Mouse (Mus musculus) hindbrain, postnatal 0 days (tissue): ENCODE data around the gene Sytl1. TPM values are rescaled to one million over a fixed set of nuclear protein-coding genes. Genes with fewer than 3 reads are reported as not detected.
A peak's percentile ranks its signal among the peaks of the same experiment; 100 is the strongest.

Source experiments
- ATAC-seq: fragments of 200-750 bp; cut with Nextera tagmentation; 2 replicates; pipeline ENCODE4 v1.8.0; 2017; ENCODE audit warnings: mild to moderate bottlenecking, moderate TSS enrichment, moderate library complexity
- DNase-seq: peaks from one replicate; pipeline ENCODE4 v3.0.0-alpha.2; 2015; ENCODE audit warnings: low spot score
- H3K27ac ChIP-seq: fragments of 300-500 bp; sonication (generic); 2 replicates; pipeline ENCODE4 v1.5.1; 2014; ENCODE audit warnings: mild to moderate bottlenecking
- H3K27me3 ChIP-seq: fragments of 300-500 bp; sonication (generic); 2 replicates; pipeline ENCODE4 v1.6.1; 2014; ENCODE audit warnings: low read length, mixed read lengths; ENCODE audit not compliant: insufficient read depth
- H3K36me3 ChIP-seq: fragments of 300-500 bp; sonication (generic); 2 replicates; pipeline ENCODE4 v1.6.1; 2014; ENCODE audit warnings: low read length, mixed read lengths; ENCODE audit not compliant: insufficient read depth
- H3K4me1 ChIP-seq: fragments of 300-500 bp; sonication (generic); 2 replicates; pipeline ENCODE4 v1.6.1; 2014; ENCODE audit warnings: antibody characterized with exemption, low read length, mixed read lengths; ENCODE audit not compliant: insufficient read depth
- H3K4me2 ChIP-seq: fragments of 300-500 bp; sonication (generic); 2 replicates; pipeline ENCODE4 v1.6.1; 2014; ENCODE audit warnings: low read depth, mild to moderate bottlenecking, low read length, moderate library complexity, mixed read lengths
- H3K4me3 ChIP-seq: fragments of 300-500 bp; sonication (generic); 2 replicates; pipeline ENCODE4 v1.5.1; 2014; ENCODE audit warnings: low read length
- H3K9ac ChIP-seq: fragments of 300-500 bp; sonication (generic); replicated peaks from 2 replicates; pipeline ENCODE4 v1.6.1; 2014; ENCODE audit warnings: mild to moderate bottlenecking, low read length, moderate library complexity, mixed read lengths
- H3K9me3 ChIP-seq: fragments of 300-500 bp; sonication (generic); 2 replicates; pipeline ENCODE4 v1.6.1; 2016; ENCODE audit warnings: low read length, mixed read lengths
- CTCF ChIP-seq: IDR thresholded peaks from 2 replicates; pipeline ENCODE4 v1.5.1; 2016; ENCODE audit warnings: antibody characterized with exemption, control low read depth, low read depth
- whole genome bisulfite sequencing: fragments of 180-500 bp; shearing (Covaris S2); extraction: QIAGEN DNeasy Blood & Tissue Kit; methylation state at CpG from one replicate; pipeline ENCODE4 v1.1.7; 2014; 5-methylcytosine and 5-hydroxymethylcytosine counted together
- polyA plus RNA-seq: library from polyadenylated mRNA; unstranded; fragments of >200 nt; fragmentation: Nextera tagmentation; extraction: Ambion mirVana; gene quantifications from 2 replicates; pipeline ENCODE4 v1.2.1, GENCODE M21; 2015
- total RNA-seq: library from RNA; depleted of rRNA; stranded (reverse); fragments of >200 nt; gene quantifications from 2 replicates; pipeline ENCODE4 v1.2.3, GENCODE M21; 2014

Sytl1 gene
- total and polyA plus RNA-seq, 2 experiments from 2014 or later = 0.40 to 1.4 TPM

DNA sequence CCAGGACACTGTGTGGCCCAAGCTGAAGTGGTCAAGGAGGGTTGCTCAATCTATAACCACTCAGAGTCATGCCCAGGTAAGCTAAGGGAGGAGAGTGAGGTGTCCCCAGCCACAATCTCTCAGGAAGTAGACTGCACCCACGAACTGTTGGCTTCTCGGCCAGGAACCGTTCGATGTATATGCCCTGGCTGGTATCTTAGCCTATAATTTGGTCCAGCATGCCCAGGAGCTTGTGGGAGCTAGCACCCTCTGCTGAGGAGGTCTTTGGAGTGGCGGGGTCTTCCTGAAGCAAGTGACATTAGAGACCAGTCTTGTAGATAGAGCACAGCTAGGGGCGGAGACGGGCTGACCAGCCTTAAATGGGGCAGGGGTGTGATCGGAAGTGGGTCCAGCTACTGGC is 41.2 kb downstream of the Sytl1 start:
- Histone ChIP-seq H3K9me3 (no peaks in the 10 kb centered on the region), H3K9ac (no peak overlapping the region), H3K27ac (no peak overlapping the region), H3K27me3 (no peaks in the 10 kb centered on the region; the same call in 1 of the 2 replicates), H3K4me2 (no peak overlapping the region), H3K4me3 (no peak overlapping the region), H3K4me1 (no peaks in the 10 kb centered on the region), H3K36me3 (no peaks in the 10 kb centered on the region)
- no peak for TF ChIP-seq CTCF
- WGBS = 82% methylated on average over 8 of the region's 8 CpGs
- DNase-seq (no peak), ATAC-seq (no peak)

DNA sequence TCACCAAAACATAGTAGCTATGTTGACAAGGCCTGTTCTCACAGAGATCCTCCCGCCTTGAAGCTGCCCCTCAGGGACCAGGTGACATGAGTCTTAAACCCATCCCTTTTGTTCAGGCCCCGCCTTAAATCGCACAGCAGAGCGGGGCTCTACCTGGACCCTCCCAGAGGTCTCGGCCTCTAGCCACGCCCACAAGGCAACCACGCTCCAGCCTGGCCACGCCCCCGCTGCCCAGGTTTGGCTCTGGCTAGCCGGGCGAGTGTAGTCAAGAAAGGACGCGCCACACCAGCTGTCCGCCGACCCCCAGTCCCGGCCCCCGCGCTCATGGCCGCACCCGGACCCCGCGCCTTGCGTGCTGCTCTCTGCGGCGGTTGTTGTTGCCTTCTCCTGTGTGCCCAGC is 42.3 kb downstream of the Sytl1 start:
- peak; percentile 48; the same call in 1 of the 2 replicates for ATAC-seq
- Histone ChIP-seq H3K27me3 (no peaks in the 10 kb centered on the region; the same call in 1 of the 2 replicates), H3K9ac (peak overlapping the region; percentile 45), H3K4me2 (peak overlapping the region; percentile 61), H3K27ac (no peak overlapping the region), H3K36me3 (no peaks in the 10 kb centered on the region), H3K4me3 (peak overlapping the region; percentile 32), H3K4me1 (no peaks in the 10 kb centered on the region), H3K9me3 (no peaks in the 10 kb centered on the region)
- no peak for TF ChIP-seq CTCF
- 3% methylated on average over 25 of the region's 25 CpGs for WGBS
- no peak for DNase-seq

DNA sequence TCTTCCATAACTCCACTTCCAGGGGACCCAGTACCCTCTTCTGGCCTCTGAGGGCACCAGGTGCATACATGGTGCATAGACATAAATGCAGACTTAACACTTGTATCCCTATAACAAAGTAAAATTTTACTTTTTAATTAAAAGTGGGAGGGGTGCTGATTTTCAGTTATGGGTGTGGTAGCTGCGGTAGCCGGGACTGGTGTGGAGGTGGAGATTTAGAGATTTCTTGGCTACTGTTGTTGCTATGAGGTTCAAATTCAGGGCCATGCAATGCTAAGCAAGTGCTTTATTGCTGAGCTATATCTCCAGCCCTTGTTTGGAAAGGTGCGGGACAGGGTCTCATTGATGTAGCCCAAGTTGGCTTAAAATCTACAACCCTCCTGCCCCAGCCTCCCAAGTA is 44.2 kb downstream of the Sytl1 start:
- Histone ChIP-seq H3K9ac (no peak overlapping the region), H3K4me3 (no peak overlapping the region), H3K27ac (no peak overlapping the region), H3K36me3 (no peaks in the 10 kb centered on the region), H3K4me1 (no peaks in the 10 kb centered on the region), H3K9me3 (no peaks in the 10 kb centered on the region), H3K27me3 (no peaks in the 10 kb centered on the region; the same call in 1 of the 2 replicates), H3K4me2 (no peak overlapping the region)
- TF ChIP-seq CTCF = no peak
- no peak for DNase-seq
- ATAC-seq = no peak
- 93% methylated on average over 3 of the region's 3 CpGs for WGBS

DNA sequence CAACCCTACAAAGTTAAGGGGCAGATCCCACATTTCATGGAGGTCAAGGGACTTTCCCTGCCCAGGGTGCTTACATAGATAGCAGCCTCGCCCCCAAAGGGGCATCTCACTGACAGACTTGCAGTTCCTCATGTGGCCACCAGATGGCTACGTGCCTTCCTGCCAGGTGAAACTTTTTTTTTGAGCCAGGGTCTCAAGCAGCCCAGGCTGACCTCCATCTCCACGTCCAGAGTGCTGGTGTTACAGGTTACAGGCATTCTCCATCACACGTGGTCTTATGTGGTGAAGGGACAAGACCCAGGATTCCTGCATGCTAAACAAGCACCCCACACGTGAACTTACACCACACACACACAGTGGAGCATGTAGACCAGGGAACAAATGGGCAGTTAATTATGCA is 45.3 kb downstream of the Sytl1 start:
- H3K27ac ChIP-seq = no peak overlapping the region
- H3K9me3 ChIP-seq = no peaks in the 10 kb centered on the region
- H3K4me1 ChIP-seq = no peaks in the 10 kb centered on the region
- no peak overlapping the region for H3K4me2 ChIP-seq
- H3K4me3 ChIP-seq = no peak overlapping the region
- 3% methylated on average over 5 of the region's 5 CpGs for WGBS
- ATAC-seq = no peak
- H3K36me3 ChIP-seq = no peaks in the 10 kb centered on the region
- no peak overlapping the region for H3K9ac ChIP-seq
- peak; percentile 84 for DNase-seq
- peak; percentile 97 for TF ChIP-seq CTCF
- H3K27me3 ChIP-seq = no peaks in the 10 kb centered on the region; the same call in 1 of the 2 replicates

DNA sequence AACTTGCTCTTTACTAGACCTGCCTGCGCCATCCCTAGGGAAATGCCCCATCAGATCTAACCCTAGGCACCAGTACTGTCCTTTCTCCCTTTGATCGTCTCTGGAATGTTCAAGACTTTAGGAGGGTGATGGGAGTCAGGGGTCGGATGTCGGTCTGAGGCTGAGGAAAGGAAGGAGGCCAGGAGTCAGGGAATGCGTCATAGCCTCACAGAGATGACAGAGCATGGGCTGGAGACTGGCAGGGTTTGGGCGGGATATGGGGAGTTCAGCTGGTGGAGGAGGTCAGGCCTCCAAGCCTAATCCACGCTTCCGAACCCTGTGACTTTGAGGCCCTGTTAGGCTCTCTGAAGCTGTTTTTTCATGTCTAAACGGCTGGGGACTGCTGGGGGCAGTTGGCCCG is 49.3 kb downstream of the Sytl1 start:
- no peaks in the 10 kb centered on the region for H3K27me3 ChIP-seq
- 16% methylated on average over 10 of the region's 10 CpGs for WGBS
- peak overlapping the region; percentile 77 for H3K4me3 ChIP-seq
- no peak for DNase-seq
- H3K27ac ChIP-seq = no peak overlapping the region
- no peaks in the 10 kb centered on the region for H3K36me3 ChIP-seq
- no peak for ATAC-seq
- H3K9me3 ChIP-seq = no peaks in the 10 kb centered on the region
- H3K4me1 ChIP-seq = no peaks in the 10 kb centered on the region
- peak overlapping the region; percentile 76; the same call in 1 of the 2 replicates for H3K9ac ChIP-seq
- TF ChIP-seq CTCF = no peak
- H3K4me2 ChIP-seq = peak overlapping the region; percentile 98

DNA sequence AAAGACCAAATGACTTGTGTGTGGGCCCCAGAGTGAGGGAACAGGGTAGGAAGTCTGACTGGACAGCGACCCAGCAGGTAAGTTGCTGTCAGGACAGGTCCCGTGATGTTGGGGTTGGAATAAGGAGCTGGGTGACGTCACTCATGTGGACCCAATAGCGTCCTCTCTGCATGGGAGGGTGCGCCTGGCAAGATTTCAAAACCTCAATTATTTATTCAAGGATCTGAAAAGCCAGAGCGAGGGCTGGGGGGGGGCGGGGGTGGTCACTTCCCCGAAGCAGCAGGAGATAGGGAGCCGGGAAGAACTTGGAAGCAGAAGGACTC is 49.7 kb downstream of the Sytl1 start:
- WGBS = 1% methylated on average over 8 of the region's 9 CpGs
- Histone ChIP-seq H3K4me2 (peak overlapping the region; percentile 98), H3K4me3 (peak overlapping the region; percentile 77), H3K27ac (0 out of 2 replicates have a peak overlapping the region, but pooled peaks have one; percentile 59), H3K9ac (peak overlapping the region; percentile 76), H3K4me1 (no peaks in the 10 kb centered on the region), H3K36me3 (no peaks in the 10 kb centered on the region), H3K27me3 (no peaks in the 10 kb centered on the region), H3K9me3 (no peaks in the 10 kb centered on the region)
- DNase-seq = peak; percentile 72
- peak; percentile 18; the same call in 1 of the 2 replicates for TF ChIP-seq CTCF
- peak; percentile 45 for ATAC-seq

DNA sequence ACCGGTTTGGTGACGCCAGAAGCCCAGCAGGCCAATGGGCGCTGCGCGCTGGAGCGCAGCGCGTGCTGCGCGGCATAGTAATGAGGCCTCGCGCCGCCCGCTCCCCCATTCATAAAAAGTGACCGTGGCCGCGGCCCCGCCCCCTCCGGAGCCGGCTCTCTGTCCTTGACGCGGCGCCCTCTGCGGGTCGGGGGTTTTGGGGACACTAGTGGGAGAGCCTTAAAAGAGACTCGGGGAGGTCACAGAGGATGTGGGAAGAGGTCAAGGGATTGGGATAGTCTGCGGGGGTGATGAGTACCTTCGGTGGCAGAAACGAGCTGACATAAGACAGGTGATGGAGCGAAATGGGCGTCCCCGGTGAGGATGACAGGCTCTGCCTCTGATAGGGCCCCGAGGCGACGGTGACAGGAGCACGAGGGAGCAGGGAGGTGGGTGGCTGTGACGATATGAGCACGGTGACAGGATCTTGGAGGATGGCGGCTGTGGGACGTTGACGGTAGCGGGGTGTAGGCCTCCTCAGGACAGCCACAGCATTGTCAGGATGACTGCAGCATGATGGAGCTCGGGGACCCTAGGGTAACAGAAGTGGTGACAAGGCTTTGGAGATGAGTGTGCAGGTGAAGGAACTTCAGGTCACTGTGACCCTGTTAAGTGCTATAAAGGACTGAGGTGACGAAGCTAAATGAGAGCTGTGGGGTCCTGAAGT is 50.2 kb downstream of the Sytl1 start:
- DNase-seq (peak; percentile 92), ATAC-seq (peak; percentile 84)
- 2% methylated on average over 44 of the region's 44 CpGs for WGBS
- H3K9ac ChIP-seq = peak overlapping the region; percentile 76
- peak overlapping the region; percentile 98 for H3K4me2 ChIP-seq
- H3K4me1 ChIP-seq = no peaks in the 10 kb centered on the region
- H3K27ac ChIP-seq = peak overlapping the region; percentile 59; the same call in 1 of the 2 replicates
- no peaks in the 10 kb centered on the region for H3K27me3 ChIP-seq
- peak; percentile 44 for TF ChIP-seq CTCF
- no peaks in the 10 kb centered on the region for H3K9me3 ChIP-seq
- H3K4me3 ChIP-seq = peak overlapping the region; percentile 77
- H3K36me3 ChIP-seq = no peaks in the 10 kb centered on the region
